Mouse (Mus musculus) urinary bladder, postnatal 14 days (tissue): ENCODE data around the gene Nudt16l1.
A peak's percentile ranks its signal among the peaks of the same experiment; 100 is the strongest.

Source experiments
- DNase-seq: peaks from one replicate; pipeline ENCODE4 v3.0.0; 2021; ENCODE audit warnings: low spot score

Nudt16l1 gene

DNA sequence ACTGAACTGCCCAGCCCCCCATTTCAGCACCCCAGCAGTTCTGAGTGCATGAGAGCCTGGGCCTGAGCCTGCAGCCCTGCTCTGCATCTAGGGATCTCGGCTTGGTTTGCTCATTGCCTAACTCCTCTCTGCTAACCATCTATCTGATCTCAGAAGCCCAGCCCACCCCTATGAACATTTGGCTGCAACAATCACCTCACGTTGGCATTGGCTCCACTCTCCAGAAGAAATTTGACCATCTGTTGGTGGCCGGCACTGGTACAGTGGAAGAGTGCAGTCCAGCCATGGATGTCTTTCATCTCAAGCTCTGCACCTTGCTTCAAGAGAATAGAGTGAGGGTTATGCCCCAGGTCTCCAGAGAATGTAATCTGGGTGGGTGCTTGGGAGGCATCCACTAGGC is 18.9 kb downstream of the Nudt16l1 start:
- DNase-seq, result no peak

- no peak for DNase-seq
Observed at GRCm38 (mm10) chr16:4960260-4960659, 21.7 kb downstream of the Nudt16l1 start.

- no peak for DNase-seq
Observed at GRCm38 (mm10) chr16:4963346-4963745, 24.8 kb downstream of the Nudt16l1 start.

- DNase-seq, result peak; percentile 97
Observed at GRCm38 (mm10) chr16:4963797-4964709, 25.5 kb downstream of the Nudt16l1 start, which contains the start of gene Anks3. Gene Anks3, minus strand, starts transcription at chr16:4964205.

- DNase-seq, result no peak
Observed at GRCm38 (mm10) chr16:4964731-4965391, 26.3 kb downstream of the Nudt16l1 start.

- no peak for DNase-seq
Observed at GRCm38 (mm10) chr16:4965392-4966129, 27.0 kb downstream of the Nudt16l1 start.

DNA sequence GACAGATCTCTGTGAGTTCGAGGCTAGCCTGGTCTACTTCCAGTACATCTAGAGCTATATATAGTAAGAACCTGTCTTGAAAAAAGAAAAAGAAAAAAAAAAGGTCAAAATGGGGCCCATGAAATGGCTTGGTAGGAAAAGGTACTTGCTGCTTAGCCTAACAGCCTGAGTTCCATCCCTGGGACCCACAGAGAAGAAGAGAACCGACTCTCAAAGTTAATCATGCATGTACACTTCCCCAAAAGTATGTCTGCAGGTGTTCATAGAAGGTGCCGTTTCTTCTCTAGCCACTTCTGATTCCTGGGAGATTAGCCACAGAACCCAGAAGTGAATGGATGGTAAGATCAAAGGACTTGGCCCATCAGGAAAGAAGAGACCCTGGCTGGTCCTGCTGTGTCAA is 29.9 kb downstream of the Nudt16l1 start:
- DNase-seq, result no peak

GRCm38 (mm10) chr16:4969055-4969843 is 30.7 kb downstream of the Nudt16l1 start:
- DNase-seq, result no peak

DNA sequence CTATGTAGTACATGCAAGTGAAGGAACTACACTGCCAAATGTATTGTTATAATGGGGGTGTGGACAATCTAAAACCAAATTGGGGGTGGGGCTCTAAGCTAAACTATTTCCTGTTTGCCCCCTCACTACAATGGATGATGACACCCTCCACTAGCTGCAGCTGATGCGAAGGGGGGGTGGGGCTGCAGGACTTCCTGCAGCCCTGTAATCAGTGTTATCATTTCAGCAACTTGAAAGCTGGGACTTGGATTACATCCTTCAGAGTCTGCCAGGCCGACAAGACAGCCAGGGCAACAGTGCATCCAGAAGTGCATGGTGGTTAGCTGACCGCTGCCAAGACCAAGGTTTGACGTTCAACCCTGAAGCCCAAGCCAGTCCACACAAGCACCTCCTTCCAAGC is 33.1 kb downstream of the Nudt16l1 start:
- no peak for DNase-seq

DNA sequence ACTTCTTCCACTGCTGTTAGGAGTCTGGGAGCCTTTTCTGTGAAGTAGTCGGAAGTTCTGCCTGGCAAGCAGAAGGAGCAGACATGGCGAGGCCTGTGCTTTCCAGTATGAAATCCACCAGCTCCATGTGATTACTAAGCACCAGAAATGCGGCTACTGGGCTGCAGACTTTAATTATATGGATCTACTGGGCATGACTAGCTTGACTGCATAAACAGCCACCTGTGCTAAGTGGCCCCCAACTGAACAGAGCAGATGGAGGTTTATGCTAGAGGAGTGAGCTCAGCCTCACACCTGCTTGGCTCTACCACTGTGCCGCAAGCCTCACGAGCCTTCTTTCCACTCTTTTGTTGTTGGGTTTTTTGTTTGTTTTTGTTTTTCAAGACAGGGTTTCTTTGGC is 36.0 kb downstream of the Nudt16l1 start:
- DNase-seq, result no peak

DNA sequence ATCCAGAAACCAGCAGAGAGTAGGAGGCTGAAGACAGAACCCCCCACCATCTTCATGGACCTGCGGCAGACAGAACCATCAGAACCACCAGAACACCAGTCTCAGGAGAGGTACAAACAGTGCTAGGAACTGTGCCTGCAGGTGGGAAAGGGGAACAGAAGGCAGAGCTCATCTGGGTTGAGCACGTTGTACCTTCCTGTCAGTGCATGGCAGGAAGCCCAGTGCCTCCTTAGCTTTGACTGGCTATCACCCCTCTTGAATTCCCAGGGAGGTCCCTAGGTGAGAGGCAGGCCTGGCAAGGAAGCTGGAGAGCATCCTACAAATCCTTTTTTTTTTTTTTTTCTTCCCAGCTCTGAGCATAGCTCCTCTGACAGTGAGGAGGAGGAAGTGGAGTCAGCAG is 37.6 kb downstream of the Nudt16l1 start:
- no peak for DNase-seq

- DNase-seq, result no peak
Observed at GRCm38 (mm10) chr16:4978275-4979051, 39.9 kb downstream of the Nudt16l1 start.

DNA sequence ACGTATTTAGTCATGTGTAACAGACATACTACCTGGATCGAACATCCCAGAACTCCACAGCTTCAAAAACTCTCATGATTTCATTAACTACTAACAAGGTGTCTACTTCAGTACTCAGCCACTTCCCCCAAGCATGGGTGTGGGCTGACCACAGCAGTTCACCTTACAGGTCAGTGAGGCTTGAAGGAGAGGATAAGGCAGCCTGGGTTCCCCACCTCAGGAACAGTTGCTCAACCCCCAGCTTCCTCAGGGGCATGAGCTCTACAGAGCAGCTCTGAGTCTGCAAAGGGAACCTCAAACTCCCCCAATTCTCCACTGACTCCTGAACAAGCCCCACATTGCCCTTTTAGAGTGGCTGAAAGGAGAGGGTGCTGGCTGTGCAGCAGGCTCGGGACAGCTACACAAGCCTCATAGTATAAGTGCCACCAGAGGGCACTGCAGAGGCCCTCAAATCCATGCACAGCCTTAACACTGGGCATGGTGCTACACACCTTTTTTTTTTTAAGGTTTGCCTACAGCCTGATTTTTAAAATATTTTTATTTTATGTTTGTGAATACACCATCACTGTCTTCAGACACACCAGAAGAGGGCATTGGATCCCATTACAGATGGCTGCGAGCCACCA is 41.3 kb downstream of the Nudt16l1 start:
- peak; percentile 25 for DNase-seq

DNA sequence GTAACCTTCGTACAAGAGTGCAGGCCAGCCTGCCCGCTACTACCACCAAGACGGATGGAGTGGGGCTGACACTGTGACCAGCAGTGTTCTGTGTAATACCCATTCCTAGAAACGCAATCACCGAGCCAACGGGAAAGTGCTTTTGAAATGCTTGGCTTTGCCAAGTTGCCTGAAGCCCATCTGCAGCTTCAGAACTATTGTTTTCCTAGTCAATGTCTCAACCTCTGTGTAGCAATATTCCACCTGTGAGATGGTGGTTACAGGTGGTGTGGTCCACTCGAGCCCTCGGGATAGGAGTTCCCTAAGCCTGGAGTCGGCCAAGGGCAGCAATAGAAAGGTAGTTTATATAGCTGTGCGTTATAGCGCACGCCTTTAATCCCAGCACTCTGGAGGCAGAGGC is 46.2 kb downstream of the Nudt16l1 start:
- no peak for DNase-seq
